In genomic region chr1:136135777-136136444, GRCm38 (mm10) we compare ENCODE assay signal across 8 mouse cellular contexts. TPM values are rescaled to one million over a fixed set of nuclear protein-coding genes. Genes with fewer than 3 reads are reported as not detected.
A peak's percentile ranks its signal among the peaks of the same experiment; 100 is the strongest.
DNase-seq lines count a peak whose midpoint lies in the region; ATAC-seq and TF ChIP-seq lines count a peak whose summit lies in the region.

No protein-coding gene starts in this region.

- 56% methylated on average over 6 of the region's 6 CpGs for WGBS in lung, embryonic 14.5 days
- 55% methylated on average over 6 of the region's 6 CpGs for WGBS in embryonic facial prominence, embryonic 12.5 days
- WGBS in liver, embryonic 12.5 days (ENCODE audit: insufficient replicate concordance): 67% methylated on average over 6 of the region's 6 CpGs
- WGBS in thymus, adult 2 months: 24% methylated on average over 6 of the region's 6 CpGs

- TF ChIP-seq POLR2A in thymus, adult 2 months (IDR thresholded peaks at IDR 0.05; ENCODE audit: control insufficient read depth, extremely low read depth, insufficient read depth, low read length, poor library complexity): no peak

- H3K27ac ChIP-seq in lung, embryonic 14.5 days (ENCODE audit: low read depth): peak overlapping the region; percentile 85
- H3K27ac ChIP-seq in embryonic facial prominence, embryonic 12.5 days: peak overlapping the region; percentile 70
- H3K27ac ChIP-seq in liver, embryonic 12.5 days: peak overlapping the region; percentile 88
- H3K27ac ChIP-seq in thymus, adult 2 months (ENCODE audit: control insufficient read depth, insufficient read depth, low read length): peak overlapping the region; percentile 93

- no peaks in the 10 kb centered on the region for H3K9me3 ChIP-seq in lung, embryonic 14.5 days (ENCODE audit: low read depth, low read length)
- no peaks in the 10 kb centered on the region for H3K9me3 ChIP-seq in embryonic facial prominence, embryonic 12.5 days
- H3K9me3 ChIP-seq in liver, embryonic 12.5 days (replicated peaks): no peaks in the 10 kb centered on the region

- peaks cover 76% of the 10 kb centered on the region for H3K4me1 ChIP-seq in lung, embryonic 14.5 days (ENCODE audit: insufficient read depth)
- H3K4me1 ChIP-seq in embryonic facial prominence, embryonic 12.5 days: peaks cover 86% of the 10 kb centered on the region
- peaks cover 98% of the 10 kb centered on the region for H3K4me1 ChIP-seq in liver, embryonic 12.5 days
- H3K4me1 ChIP-seq in thymus, adult 2 months (replicated peaks; ENCODE audit: control insufficient read depth, insufficient read depth, low read length): peaks cover 63% of the 10 kb centered on the region

- no peak overlapping the region for H3K4me3 ChIP-seq in lung, embryonic 14.5 days (ENCODE audit: low read depth, low read length)
- H3K4me3 ChIP-seq in embryonic facial prominence, embryonic 12.5 days: no peak overlapping the region
- no peak overlapping the region for H3K4me3 ChIP-seq in liver, embryonic 12.5 days
- peak overlapping the region; percentile 26 for H3K4me3 ChIP-seq in thymus, adult 2 months (ENCODE audit: control insufficient read depth, insufficient read depth, low read length)

- H3K4me2 ChIP-seq in lung, embryonic 14.5 days: peak overlapping the region; percentile 36
- 0 out of 2 replicates have a peak overlapping the region, but pooled peaks have one; percentile 2 for H3K4me2 ChIP-seq in embryonic facial prominence, embryonic 12.5 days (replicated peaks)
- H3K4me2 ChIP-seq in liver, embryonic 12.5 days: peak overlapping the region; percentile 99; the same call in 1 of the 2 replicates

- H3K27me3 ChIP-seq in lung, embryonic 14.5 days (ENCODE audit: insufficient read depth, low read length): no peaks in the 10 kb centered on the region
- H3K27me3 ChIP-seq in embryonic facial prominence, embryonic 12.5 days: no peaks in the 10 kb centered on the region
- no peaks in the 10 kb centered on the region for H3K27me3 ChIP-seq in liver, embryonic 12.5 days (replicated peaks)
- H3K27me3 ChIP-seq in thymus, adult 2 months (ENCODE audit: control insufficient read depth, insufficient read depth, low read length): no peaks in the 10 kb centered on the region

- no peaks in the 10 kb centered on the region for H3K36me3 ChIP-seq in lung, embryonic 14.5 days (ENCODE audit: insufficient read depth)
- H3K36me3 ChIP-seq in embryonic facial prominence, embryonic 12.5 days: no peaks in the 10 kb centered on the region
- H3K36me3 ChIP-seq in liver, embryonic 12.5 days: no peaks in the 10 kb centered on the region
- H3K36me3 ChIP-seq in thymus, adult 2 months (ENCODE audit: control insufficient read depth, insufficient read depth, low read length): no peaks in the 10 kb centered on the region

- DNase-seq in lung, embryonic 14.5 days: peak; percentile 40
- DNase-seq in lung, postnatal 4 days: no peak
- peak; percentile 34 for DNase-seq in thymus, adult 2 months
- DNase-seq in cerebellum, postnatal 10 days: no peak
- no peak for DNase-seq in gastrocnemius, postnatal 4 days (ENCODE audit: low spot score in 2 of 2)
- no peak for DNase-seq in heart, adult 18-20 months

- ATAC-seq in lung, embryonic 14.5 days (ENCODE audit: insufficient read depth): no peak
- ATAC-seq in embryonic facial prominence, embryonic 12.5 days (ENCODE audit: insufficient number of reproducible peaks, insufficient read depth, low FRiP score, low TSS enrichment): no peak
- ATAC-seq in liver, embryonic 12.5 days: no peak

- no peak overlapping the region for H3K9ac ChIP-seq in lung, embryonic 14.5 days
- no peak overlapping the region for H3K9ac ChIP-seq in embryonic facial prominence, embryonic 12.5 days
- peak overlapping the region; percentile 25; the same call in 1 of the 2 replicates for H3K9ac ChIP-seq in liver, embryonic 12.5 days

- no peak for TF ChIP-seq CTCF in lung, embryonic 14.5 days (IDR thresholded peaks at IDR 0.05; ENCODE audit: low read depth)
- TF ChIP-seq CTCF in thymus, adult 2 months (IDR thresholded peaks at IDR 0.05; ENCODE audit: borderline replicate concordance, control insufficient read depth, extremely low read depth, insufficient read depth, low read length, poor library complexity): no peak

RNA-seq across cellular contexts. Expression of gene Kif21b, which starts 4.7 kb away (rescaled TPM):
- 3.8 and 4.1 TPM in 2 replicates for polyA plus RNA-seq in lung, embryonic 14.5 days (2014; fragmentation: Nextera tagmentation; extraction: Ambion mirVana)
- 8.6 and 9.7 TPM in 2 replicates for polyA plus RNA-seq in embryonic facial prominence, embryonic 12.5 days (2016; fragmentation: Nextera tagmentation; extraction: Ambion mirVana)
- polyA plus RNA-seq in liver, embryonic 12.5 days (2016; fragmentation: Nextera tagmentation; extraction: Ambion mirVana): 2.9 and 3.6 TPM in 2 replicates
- 224 and 247 TPM in 2 replicates for polyA plus RNA-seq in thymus, adult 2 months (2012; rRNA removed)
- 1 to 10 TPM; 1.9 TPM for total RNA-seq in gastrocnemius, postnatal 4 days (2021)
- 1 to 10 TPM in 1 of 2 experiments, under 1 TPM in 1; 0.77 to 2.6 TPM for total RNA-seq in heart, adult 18-20 months (2021)

Comparison
In these comparisons a context has a peak if more than half of its experiments do, and no peak if none do; other contexts are left out.
1. DNase-seq: peak in lung, embryonic 14.5 days (single experiment) and thymus, adult 2 months (single experiment); none in lung, postnatal 4 days (0 of 2), cerebellum, postnatal 10 days (0 of 2), gastrocnemius, postnatal 4 days (0 of 2) and heart, adult 18-20 months (0 of 2).
2. H3K4me2 ChIP-seq: peak in every context shown above with its lines; median percentile 99 in liver, embryonic 12.5 days; 36 in lung, embryonic 14.5 days; 2 in embryonic facial prominence, embryonic 12.5 days.
3. RNA of gene Kif21b, which starts 4.7 kb away (polyA plus RNA-seq): 224 to 247 TPM in thymus, adult 2 months; 8.6 to 9.7 TPM in embryonic facial prominence, embryonic 12.5 days, 3.8 to 4.1 TPM in lung, embryonic 14.5 days and 2.9 to 3.6 TPM in liver, embryonic 12.5 days; every median in the first group is over 10 times any median in the second.
4. Peak in every context shown above with its lines, with median percentiles within 50 percentile points of each other: H3K27ac ChIP-seq.